Mouse (Mus musculus): ENCODE measurements at regions not wholly inside any gene's neighbourhood (a gene's known extent, or its start where the extent isn't known, plus 50 kb on each side); places are given as distances from the start of the nearest gene placed in this dataset.

DNA sequence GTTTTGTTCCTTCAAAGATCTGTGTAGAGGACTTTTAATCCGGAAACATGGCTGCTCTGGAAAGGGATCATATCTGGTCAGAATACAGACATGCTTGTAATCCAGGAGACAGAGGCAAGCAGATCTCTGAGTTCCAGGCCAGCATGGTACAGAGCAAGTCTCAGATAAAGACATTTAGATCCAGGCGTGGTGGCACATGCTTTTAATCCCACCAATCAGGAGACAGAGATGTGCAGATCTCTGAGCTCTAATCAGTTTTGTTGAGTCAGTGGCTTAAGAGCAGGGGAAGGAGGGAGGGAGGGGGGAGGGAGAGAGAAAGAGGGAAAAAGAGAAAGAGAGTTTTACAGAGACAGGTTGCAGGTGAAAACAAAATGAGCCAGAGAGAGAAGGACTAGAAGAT lies 372.0 kb downstream of the Pdha2 start:
- ATAC-seq (replicated peaks; ENCODE audit: low FRiP score) (no peak), DNase-seq (ENCODE audit: low spot score) (no peak)
- WGBS, result 81% methylated on average over 2 of the region's 2 CpGs
- Histone ChIP-seq H3K4me2 (ENCODE audit: low read depth, low read length, severe bottlenecking) (no peak overlapping the region), H3K4me1 (replicated peaks; ENCODE audit: control insufficient read depth, insufficient read depth, low read length) (no peaks in the 10 kb centered on the region), H3K27me3 (ENCODE audit: control insufficient read depth, insufficient read depth, low read length) (no peaks in the 10 kb centered on the region), H3K9me3 (ENCODE audit: control insufficient read depth, low read length) (no peaks in the 10 kb centered on the region), H3K27ac (ENCODE audit: low read depth, low read length) (no peak overlapping the region), H3K36me3 (ENCODE audit: control insufficient read depth, insufficient read depth, low read length) (no peaks in the 10 kb centered on the region), H3K9ac (ENCODE audit: low read length) (no peak overlapping the region), H3K4me3 (ENCODE audit: low read depth, low read length) (no peak overlapping the region)

DNA sequence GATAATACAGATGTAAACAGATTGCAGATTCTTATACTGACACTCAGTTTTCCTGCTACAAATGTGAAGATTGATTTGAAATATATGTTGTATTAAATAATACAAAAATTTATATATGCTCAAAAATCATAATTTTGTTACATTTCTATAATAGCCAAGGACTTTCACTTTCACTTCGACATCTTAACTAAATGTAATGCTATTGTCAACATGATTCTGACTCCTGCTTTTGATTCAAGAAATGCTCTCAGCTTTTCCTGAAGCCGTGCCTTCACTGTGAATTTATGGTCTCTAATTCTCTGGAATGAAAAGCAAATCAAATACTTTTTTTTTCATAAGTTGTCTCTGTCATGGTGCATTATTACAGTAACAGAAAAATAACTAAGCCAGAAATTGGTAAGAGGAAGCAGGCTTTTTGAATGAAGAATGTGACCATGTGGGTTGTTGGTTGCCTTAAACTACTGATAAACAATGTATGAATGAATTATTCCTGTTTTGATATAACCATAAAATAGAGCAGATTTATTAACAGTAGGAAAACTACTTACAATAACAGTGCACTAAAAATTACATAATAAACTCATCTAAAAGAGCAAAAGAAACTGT lies 374.1 kb downstream of the Pdha2 start:
- DNase-seq (ENCODE audit: low spot score), result no peak
- H3K4me2 ChIP-seq (ENCODE audit: low read depth, low read length, severe bottlenecking), result no peak overlapping the region
- H3K36me3 ChIP-seq (ENCODE audit: control insufficient read depth, insufficient read depth, low read length), result no peaks in the 10 kb centered on the region
- 90% methylated on average over 2 of the region's 2 CpGs for WGBS
- no peak overlapping the region for H3K4me3 ChIP-seq (ENCODE audit: low read depth, low read length)
- no peaks in the 10 kb centered on the region for H3K4me1 ChIP-seq (replicated peaks; ENCODE audit: control insufficient read depth, insufficient read depth, low read length)
- no peak overlapping the region for H3K9ac ChIP-seq (ENCODE audit: low read length)
- H3K27ac ChIP-seq (ENCODE audit: low read depth, low read length), result no peak overlapping the region
- no peaks in the 10 kb centered on the region for H3K27me3 ChIP-seq (ENCODE audit: control insufficient read depth, insufficient read depth, low read length)
- H3K9me3 ChIP-seq (ENCODE audit: control insufficient read depth, low read length), result no peaks in the 10 kb centered on the region
- ATAC-seq (replicated peaks; ENCODE audit: low FRiP score), result no peak

DNA sequence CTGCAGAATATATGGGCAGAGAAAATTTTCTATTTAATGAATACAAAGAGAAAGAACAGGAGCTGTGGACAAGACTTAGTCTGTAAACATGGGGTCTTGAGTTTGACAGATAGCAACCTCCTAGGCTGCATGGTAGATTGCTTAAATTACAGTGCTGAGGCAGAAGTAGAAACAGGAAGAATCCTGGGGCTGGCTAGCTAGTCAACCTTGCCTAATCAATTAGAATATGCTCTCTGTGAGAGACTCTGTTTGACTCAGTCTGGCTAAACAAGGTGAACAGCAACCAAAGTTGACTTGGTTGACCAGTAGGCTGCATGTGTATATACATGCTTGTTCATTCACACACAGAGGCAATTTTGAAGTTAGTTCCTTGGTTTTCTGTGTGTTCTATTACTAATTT lies 390.9 kb downstream of the Pdha2 start:
- H3K36me3 ChIP-seq (ENCODE audit: control insufficient read depth, insufficient read depth, low read length), result no peaks in the 10 kb centered on the region
- no peaks in the 10 kb centered on the region for H3K27me3 ChIP-seq (ENCODE audit: control insufficient read depth, insufficient read depth, low read length)
- H3K4me1 ChIP-seq (replicated peaks; ENCODE audit: control insufficient read depth, insufficient read depth, low read length), result no peaks in the 10 kb centered on the region
- H3K9me3 ChIP-seq (ENCODE audit: control insufficient read depth, low read length), result no peaks in the 10 kb centered on the region
- H3K9ac ChIP-seq (ENCODE audit: low read length), result no peak overlapping the region
- H3K27ac ChIP-seq (ENCODE audit: low read depth, low read length), result no peak overlapping the region
- no peak for DNase-seq (ENCODE audit: low spot score)
- H3K4me3 ChIP-seq (ENCODE audit: low read depth, low read length), result no peak overlapping the region
- H3K4me2 ChIP-seq (ENCODE audit: low read depth, low read length, severe bottlenecking), result no peak overlapping the region
- ATAC-seq (replicated peaks; ENCODE audit: low FRiP score), result no peak

DNA sequence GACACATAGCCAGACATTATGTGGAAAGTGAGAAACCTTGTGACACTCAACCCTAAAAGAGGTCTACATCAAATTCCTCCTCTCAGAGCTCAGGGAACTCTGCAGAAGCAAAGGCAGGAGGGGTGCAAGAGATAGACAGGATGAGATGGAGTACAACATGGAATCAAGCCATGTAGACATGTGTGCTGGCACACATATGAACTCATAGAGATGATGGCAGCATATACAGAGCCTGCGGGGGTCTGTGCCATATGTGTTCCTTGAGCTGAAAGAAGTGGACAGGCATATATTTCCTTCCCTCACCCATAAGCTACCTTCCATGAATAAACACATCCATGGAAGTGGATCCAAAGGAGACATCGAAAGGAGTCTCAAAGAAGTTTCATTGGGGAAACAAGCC lies 406.6 kb downstream of the Pdha2 start:
- Histone ChIP-seq H3K27ac (ENCODE audit: low read depth, low read length) (no peak overlapping the region), H3K9me3 (ENCODE audit: control insufficient read depth, low read length) (no peaks in the 10 kb centered on the region), H3K36me3 (ENCODE audit: control insufficient read depth, insufficient read depth, low read length) (no peaks in the 10 kb centered on the region), H3K4me3 (ENCODE audit: low read depth, low read length) (no peak overlapping the region), H3K4me1 (replicated peaks; ENCODE audit: control insufficient read depth, insufficient read depth, low read length) (no peaks in the 10 kb centered on the region), H3K9ac (ENCODE audit: low read length) (no peak overlapping the region), H3K4me2 (ENCODE audit: low read depth, low read length, severe bottlenecking) (no peak overlapping the region), H3K27me3 (ENCODE audit: control insufficient read depth, insufficient read depth, low read length) (no peaks in the 10 kb centered on the region)
- ATAC-seq (replicated peaks; ENCODE audit: low FRiP score) (no peak), DNase-seq (ENCODE audit: low spot score) (no peak)
- WGBS, result 97% methylated on average over 2 of the region's 2 CpGs

DNA sequence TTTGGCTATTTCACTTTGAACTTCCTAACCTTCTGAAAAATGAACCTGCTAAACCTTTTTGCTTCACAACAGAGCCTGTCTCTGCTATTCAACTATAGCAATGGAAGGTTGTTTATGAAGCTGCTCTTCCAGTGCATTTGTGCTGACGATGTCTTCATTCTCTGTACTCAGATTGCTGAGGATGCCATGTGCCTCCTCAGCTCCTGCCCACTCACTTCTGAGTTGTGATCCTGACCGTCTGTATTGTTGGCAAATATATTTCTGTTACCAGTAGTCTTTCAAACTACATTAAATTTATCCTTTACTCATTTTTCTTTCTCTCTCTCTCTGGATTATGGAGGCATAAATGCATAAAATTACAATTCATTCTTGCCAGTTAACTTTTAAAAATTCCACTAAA lies 419.2 kb downstream of the Pdha2 start:
- WGBS, result 81% methylated on average over 2 of the region's 2 CpGs
- H3K4me1 ChIP-seq (replicated peaks; ENCODE audit: control insufficient read depth, insufficient read depth, low read length), result no peaks in the 10 kb centered on the region

DNA sequence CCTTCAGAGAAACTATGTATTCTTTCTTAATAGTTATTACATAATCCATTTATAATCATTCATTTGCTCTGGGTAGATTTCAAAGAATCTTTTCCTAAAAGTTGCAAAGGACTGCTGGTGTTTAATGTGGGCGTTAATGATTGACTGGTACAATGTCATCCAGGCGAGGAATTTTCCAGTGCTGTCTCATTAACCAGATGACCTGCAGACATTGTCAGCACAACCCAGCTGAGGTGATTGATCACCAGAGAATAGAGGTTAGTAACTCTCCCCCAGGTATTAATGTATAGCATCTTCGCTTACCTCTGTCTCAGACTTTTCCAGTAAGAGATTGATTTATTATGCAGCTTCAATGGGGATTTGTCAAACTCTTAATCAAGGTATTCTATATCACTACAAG lies 426.5 kb downstream of the Pdha2 start:
- Histone ChIP-seq H3K27me3 (ENCODE audit: control insufficient read depth, insufficient read depth, low read length) (no peaks in the 10 kb centered on the region), H3K4me2 (ENCODE audit: low read depth, low read length, severe bottlenecking) (no peak overlapping the region), H3K4me3 (ENCODE audit: low read depth, low read length) (no peak overlapping the region), H3K9me3 (ENCODE audit: control insufficient read depth, low read length) (no peaks in the 10 kb centered on the region), H3K9ac (ENCODE audit: low read length) (no peak overlapping the region), H3K27ac (ENCODE audit: low read depth, low read length) (no peak overlapping the region), H3K36me3 (ENCODE audit: control insufficient read depth, insufficient read depth, low read length) (no peaks in the 10 kb centered on the region), H3K4me1 (replicated peaks; ENCODE audit: control insufficient read depth, insufficient read depth, low read length) (no peaks in the 10 kb centered on the region)
- WGBS, result 74% methylated on average over 3 of the region's 3 CpGs
- ATAC-seq (replicated peaks; ENCODE audit: low FRiP score), result no peak
- DNase-seq (ENCODE audit: low spot score), result no peak

More for the DNA sequence above, 419.2 kb downstream of the Pdha2 start:
- Histone ChIP-seq H3K27ac (ENCODE audit: low read depth, low read length) (no peak overlapping the region), H3K4me3 (ENCODE audit: low read depth, low read length) (no peak overlapping the region), H3K27me3 (ENCODE audit: control insufficient read depth, insufficient read depth, low read length) (no peaks in the 10 kb centered on the region), H3K36me3 (ENCODE audit: control insufficient read depth, insufficient read depth, low read length) (no peaks in the 10 kb centered on the region), H3K4me2 (ENCODE audit: low read depth, low read length, severe bottlenecking) (no peak overlapping the region), H3K9me3 (ENCODE audit: control insufficient read depth, low read length) (no peaks in the 10 kb centered on the region), H3K9ac (ENCODE audit: low read length) (no peak overlapping the region)
- ATAC-seq (replicated peaks; ENCODE audit: low FRiP score) (no peak), DNase-seq (ENCODE audit: low spot score) (no peak)

DNA sequence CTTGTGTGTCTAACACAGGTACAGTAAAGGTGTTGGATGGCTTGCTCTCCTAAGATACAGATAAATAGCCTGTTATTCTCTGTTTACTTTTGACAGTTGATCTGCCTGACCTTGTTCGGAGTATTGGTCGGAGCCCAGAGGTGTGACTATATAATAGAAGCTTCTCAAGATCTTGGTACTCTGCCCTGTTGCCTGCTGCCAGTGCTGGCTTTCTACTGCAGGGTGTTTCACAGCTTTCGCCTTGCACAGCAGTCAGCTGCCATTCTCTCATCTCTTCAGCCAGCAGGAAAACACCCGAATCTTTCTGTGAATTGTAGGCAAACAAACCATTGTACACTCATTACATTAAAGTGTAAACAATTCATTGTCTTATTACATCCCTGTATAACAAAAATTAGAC lies 452.1 kb downstream of the Pdha2 start:
- Histone ChIP-seq H3K4me2 (ENCODE audit: low read depth, low read length, severe bottlenecking) (no peak overlapping the region), H3K9me3 (ENCODE audit: control insufficient read depth, low read length) (no peaks in the 10 kb centered on the region), H3K27me3 (ENCODE audit: control insufficient read depth, insufficient read depth, low read length) (no peaks in the 10 kb centered on the region), H3K27ac (ENCODE audit: low read depth, low read length) (no peak overlapping the region), H3K4me3 (ENCODE audit: low read depth, low read length) (no peak overlapping the region), H3K36me3 (ENCODE audit: control insufficient read depth, insufficient read depth, low read length) (no peaks in the 10 kb centered on the region), H3K4me1 (replicated peaks; ENCODE audit: control insufficient read depth, insufficient read depth, low read length) (no peaks in the 10 kb centered on the region), H3K9ac (ENCODE audit: low read length) (no peak overlapping the region)
- ATAC-seq (replicated peaks; ENCODE audit: low FRiP score) (no peak), DNase-seq (ENCODE audit: low spot score) (no peak)
- WGBS, result 87% methylated on average over 4 of the region's 4 CpGs

DNA sequence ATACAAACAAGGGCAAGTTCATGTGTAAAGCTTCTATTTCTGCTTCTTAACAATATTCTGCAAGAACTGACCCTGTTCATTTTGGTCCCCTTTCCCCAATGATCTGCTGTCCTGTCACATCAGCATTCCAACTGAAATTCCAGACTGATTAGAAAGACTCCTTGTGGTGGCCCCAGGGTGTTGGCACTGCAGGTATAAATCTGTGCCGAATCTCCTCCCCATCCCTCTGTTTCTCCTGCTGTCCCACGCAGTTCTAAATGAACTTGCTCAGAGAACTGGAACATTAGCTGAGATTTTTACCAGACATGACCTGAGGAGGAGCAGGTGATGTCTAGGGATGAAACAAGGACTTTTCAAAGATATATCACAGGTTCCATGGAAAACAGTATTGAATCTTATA lies 467.7 kb downstream of the Pdha2 start:
- DNase-seq (ENCODE audit: low spot score), result no peak
- Histone ChIP-seq H3K4me1 (replicated peaks; ENCODE audit: control insufficient read depth, insufficient read depth, low read length) (no peaks in the 10 kb centered on the region), H3K36me3 (ENCODE audit: control insufficient read depth, insufficient read depth, low read length) (no peaks in the 10 kb centered on the region), H3K9me3 (ENCODE audit: control insufficient read depth, low read length) (no peaks in the 10 kb centered on the region), H3K4me2 (ENCODE audit: low read depth, low read length, severe bottlenecking) (no peak overlapping the region), H3K9ac (ENCODE audit: low read length) (no peak overlapping the region), H3K27me3 (ENCODE audit: control insufficient read depth, insufficient read depth, low read length) (no peaks in the 10 kb centered on the region), H3K4me3 (ENCODE audit: low read depth, low read length) (no peak overlapping the region), H3K27ac (ENCODE audit: low read depth, low read length) (no peak overlapping the region)
- 68% methylated on average over 2 of the region's 2 CpGs for WGBS
- no peak for ATAC-seq (replicated peaks; ENCODE audit: low FRiP score)

DNA sequence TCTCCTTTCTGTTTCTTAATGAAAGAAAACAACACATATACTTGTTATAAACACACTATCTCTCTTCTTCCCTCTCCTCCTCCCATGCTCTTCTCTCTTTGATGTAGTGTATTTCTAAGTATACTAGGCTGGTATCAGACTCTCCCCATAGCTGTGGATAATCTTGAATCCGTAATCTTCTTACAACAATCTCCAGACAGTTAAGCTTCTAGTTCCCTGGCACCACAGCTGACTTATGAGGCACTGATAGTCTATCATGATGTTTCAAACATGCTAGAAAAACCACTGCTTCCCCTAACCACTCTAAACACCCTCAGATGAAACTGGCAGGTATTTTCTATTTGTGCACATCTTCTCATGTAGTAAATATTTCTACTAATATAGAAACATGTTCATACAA lies 471.7 kb downstream of the Pdha2 start:
- DNase-seq (ENCODE audit: low spot score) (no peak), ATAC-seq (replicated peaks; ENCODE audit: low FRiP score) (no peak)
- no peaks in the 10 kb centered on the region for H3K4me1 ChIP-seq (replicated peaks; ENCODE audit: control insufficient read depth, insufficient read depth, low read length)
- no peaks in the 10 kb centered on the region for H3K36me3 ChIP-seq (ENCODE audit: control insufficient read depth, insufficient read depth, low read length)
- no peak overlapping the region for H3K4me2 ChIP-seq (ENCODE audit: low read depth, low read length, severe bottlenecking)
- no peak overlapping the region for H3K4me3 ChIP-seq (ENCODE audit: low read depth, low read length)
- H3K27me3 ChIP-seq (ENCODE audit: control insufficient read depth, insufficient read depth, low read length), result no peaks in the 10 kb centered on the region
- H3K9me3 ChIP-seq (ENCODE audit: control insufficient read depth, low read length), result no peaks in the 10 kb centered on the region
- no peak overlapping the region for H3K9ac ChIP-seq (ENCODE audit: low read length)
- WGBS, result 84% methylated on average over 1 of the region's 1 CpGs
- H3K27ac ChIP-seq (ENCODE audit: low read depth, low read length), result no peak overlapping the region
